Mouse (Mus musculus) spleen, adult 12 weeks (tissue): Measurements from ENCODE around the gene Cln5.

Source experiments
- DNase-seq: peaks from one replicate; pipeline ENCODE4 v3.0.0; 2022; ENCODE audit warnings: low spot score

Cln5 gene

GRCm38 (mm10) chr14:103112606-103113363, 42.8 kb downstream of the Cln5 start:
- no peak for DNase-seq

GRCm38 (mm10) chr14:103114994-103115670, 45.1 kb downstream of the Cln5 start:
- DNase-seq, result no peak

DNA sequence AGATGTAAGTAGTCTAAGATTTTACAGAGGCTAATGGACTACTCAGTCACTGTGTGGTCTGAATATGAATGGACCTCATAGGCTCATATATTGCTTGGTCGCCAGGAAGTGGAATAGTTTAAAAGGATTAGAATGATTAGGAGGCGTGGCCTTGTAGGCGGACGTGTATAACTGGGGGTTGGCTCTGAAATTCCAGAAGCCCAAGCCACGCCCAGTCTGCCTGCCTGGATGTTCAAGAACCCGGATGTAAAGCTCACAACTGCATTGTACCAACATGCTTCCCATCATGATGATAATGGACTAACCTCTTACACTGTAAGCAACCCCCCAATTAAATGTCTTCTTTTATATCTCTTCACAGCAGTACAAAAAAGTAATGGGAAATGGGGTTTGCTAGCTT, 55.7 kb downstream of the Cln5 start:
- no peak for DNase-seq
